Mouse (Mus musculus) T-helper 17 cell (primary cell): ENCODE data around the gene Rc3h2.

ENCODE experiments used
- in situ Hi-C, 2 experiments: fragments of 300-600 bp; cut with MboI, MseI; formaldehyde crosslinking; loops; 1 replicate in 1 of 2; 2 replicates in 1 of 2; pipeline ENCODE4 v1.15.1; 2025; ENCODE audit warnings: high pct_unique_total_duplicates in 2 of 2

Gene Rc3h2

GRCm38 (mm10) chr2:37355571-37355970 is 67.1 kb downstream of the Rc3h2 start:
- in situ Hi-C loops, result loop anchor here (10.0 to 25.0 kb wide), 3 partner anchors 1343 to 1857 kb away; no protein-coding TSS in a partner anchor

GRCm38 (mm10) chr2:37351671-37352070 is 71.0 kb downstream of the Rc3h2 start:
- in situ Hi-C loops, result loop anchor here (10.0 to 25.0 kb wide), 3 partner anchors 1339 to 1861 kb away; no protein-coding TSS in a partner anchor

GRCm38 (mm10) chr2:37338497-37339187 is 84.1 kb downstream of the Rc3h2 start:
- in situ Hi-C loops, result no loop called here

- in situ Hi-C loops, result no loop called here
Measured at GRCm38 (mm10) chr2:37333321-37333720, 89.4 kb downstream of the Rc3h2 start.

GRCm38 (mm10) chr2:37326215-37326614 is 96.5 kb downstream of the Rc3h2 start, which contains the start of gene Olfr368:
Gene Olfr368, plus strand, starts transcription at chr2:37326515.
- in situ Hi-C loops, result no loop called here
